Mouse (Mus musculus) MEL (cell line): ENCODE measurements around the gene Rcc1l. TPM values are rescaled to one million over a fixed set of nuclear protein-coding genes. Genes with fewer than 3 reads are reported as not detected.
A peak's percentile ranks its signal among the peaks of the same experiment; 100 is the strongest.

ENCODE experiments used
- DNase-seq: peaks from one replicate; pipeline ENCODE4 v3.0.0; 2011; ENCODE audit warnings: low read depth, low spot score
- H3K27ac ChIP-seq: 2 replicates; pipeline ENCODE4 v1.5.1; 2012; ENCODE audit warnings: low read depth, mild to moderate bottlenecking, control low read depth, low read length, moderate library complexity; ENCODE audit not compliant: control insufficient read depth
- H3K27me3 ChIP-seq, 2 experiments: fragments of 150-350 bp in 1 of 2; sonication (generic) in 1 of 2; 2 replicates each; pipeline ENCODE4 v1.6.1; 2012; ENCODE audit warnings: low read length in 2 of 2, mild to moderate bottlenecking in 2 of 2, improper control_type of control experiment in 1 of 2, moderate library complexity in 1 of 2; ENCODE audit not compliant: insufficient read depth in 2 of 2, control insufficient read depth in 1 of 2
- H3K36me3 ChIP-seq, 2 experiments: 2 replicates each; pipeline ENCODE4 v1.6.1; 2012 to 2014; ENCODE audit warnings: low read length in 2 of 2, improper control_type of control experiment in 1 of 2, inconsistent platforms in 1 of 2, mild to moderate bottlenecking in 1 of 2; ENCODE audit not compliant: insufficient read depth in 2 of 2, control insufficient read depth in 1 of 2
- H3K4me1 ChIP-seq, 2 experiments: fragments of 150-350 bp in 1 of 2; sonication (generic) in 1 of 2; 2 replicates each; pipeline ENCODE4 v1.6.1; 2012; ENCODE audit warnings: low read length in 2 of 2, improper control_type of control experiment in 1 of 2, mild to moderate bottlenecking in 1 of 2; ENCODE audit not compliant: insufficient read depth in 2 of 2, control insufficient read depth in 1 of 2
- H3K4me3 ChIP-seq, 2 experiments: fragments of 150-350 bp in 1 of 2; sonication (generic) in 1 of 2; 2 replicates each; pipeline ENCODE4 v1.5.1; 2012; ENCODE audit warnings: low read depth in 2 of 2, low read length in 2 of 2, mild to moderate bottlenecking in 2 of 2, moderate library complexity in 2 of 2, control low read depth in 1 of 2, improper control_type of control experiment in 1 of 2; ENCODE audit not compliant: control insufficient read depth in 1 of 2, insufficient read depth in 1 of 2
- H3K79me2 ChIP-seq: 2 replicates; pipeline ENCODE4 v1.6.1; 2012; ENCODE audit warnings: mild to moderate bottlenecking, low read length, moderate library complexity; ENCODE audit not compliant: control insufficient read depth, poor library complexity, insufficient read depth
- H3K9ac ChIP-seq: 2 replicates; pipeline ENCODE4 v1.6.1; 2012; ENCODE audit warnings: low read depth, mild to moderate bottlenecking, control low read depth, low read length, moderate library complexity; ENCODE audit not compliant: control insufficient read depth, poor library complexity, severe bottlenecking
- H3K9me3 ChIP-seq: fragments of 150-350 bp; sonication (generic); replicated peaks from 2 replicates; pipeline ENCODE4 v1.6.1; 2012; ENCODE audit warnings: mild to moderate bottlenecking, low read length, improper control_type of control experiment, moderate library complexity; ENCODE audit not compliant: insufficient read depth
- ELF1 ChIP-seq: IDR thresholded peaks from 2 replicates; pipeline ENCODE4 v1.6.1; 2014; ENCODE audit warnings: low read depth, mild to moderate bottlenecking, inconsistent platforms, low read length, improper control_type of control experiment, moderate library complexity
- HCFC1 ChIP-seq: IDR thresholded peaks from 2 replicates; pipeline ENCODE4 v1.6.1; 2012; ENCODE audit warnings: low read depth, mild to moderate bottlenecking, inconsistent platforms, low read length, improper control_type of control experiment, moderate library complexity
- KAT2A ChIP-seq: conservative IDR thresholded peaks from 2 replicates; pipeline ENCODE4 v1.6.1; 2012; ENCODE audit warnings: low read depth, low read length, improper control_type of control experiment, inconsistent platforms
- MAFK ChIP-seq: IDR thresholded peaks from 2 replicates; pipeline ENCODE4 v1.6.1; 2011; ENCODE audit warnings: low read depth, mild to moderate bottlenecking, low read length, improper control_type of control experiment, borderline replicate concordance
- MAX ChIP-seq: IDR thresholded peaks from 2 replicates; pipeline ENCODE4 v1.6.1; 2011; ENCODE audit warnings: low read length, improper control_type of control experiment
- MAZ ChIP-seq: IDR thresholded peaks from 2 replicates; pipeline ENCODE4 v1.6.1; 2012; ENCODE audit warnings: low read depth, mild to moderate bottlenecking, inconsistent platforms, low read length, improper control_type of control experiment
- MEF2A ChIP-seq: IDR thresholded peaks from 2 replicates; pipeline ENCODE4 v1.6.1; 2014; ENCODE audit warnings: low read depth, mild to moderate bottlenecking, inconsistent platforms, low read length, improper control_type of control experiment; ENCODE audit not compliant: poor library complexity, insufficient replicate concordance, severe bottlenecking; ENCODE audit errors: extremely low read depth
- MXI1 ChIP-seq: IDR thresholded peaks from 2 replicates; pipeline ENCODE4 v1.6.1; 2011; ENCODE audit warnings: mild to moderate bottlenecking, low read depth, low read length, improper control_type of control experiment
- POLR2A ChIP-seq, 2 experiments: IDR thresholded peaks; 2 replicates each; pipeline ENCODE4 v1.6.1; 2011 to 2012; ENCODE audit warnings: low read length in 2 of 2, mild to moderate bottlenecking in 2 of 2, control low read depth in 1 of 2, improper control_type of control experiment in 1 of 2, low read depth in 1 of 2, moderate library complexity in 1 of 2; ENCODE audit not compliant: control insufficient read depth in 1 of 2, insufficient read depth in 1 of 2, poor library complexity in 1 of 2
- POLR2AphosphoS5 ChIP-seq: IDR thresholded peaks from 2 replicates; pipeline ENCODE4 v1.6.1; 2012; ENCODE audit warnings: low read depth, borderline replicate concordance, mild to moderate bottlenecking, inconsistent platforms, low read length, moderate library complexity, mixed read lengths
- SMC3 ChIP-seq: IDR thresholded peaks from 2 replicates; pipeline ENCODE4 v1.6.1; 2011; ENCODE audit warnings: low read depth, low read length, improper control_type of control experiment
- UBTF ChIP-seq: IDR thresholded peaks from 2 replicates; pipeline ENCODE4 v1.6.1; 2012; ENCODE audit warnings: low read depth, mild to moderate bottlenecking, inconsistent platforms, low read length, improper control_type of control experiment, moderate library complexity, borderline replicate concordance; ENCODE audit not compliant: insufficient read depth
- USF2 ChIP-seq, 2 experiments: IDR thresholded peaks; 2 replicates each; pipeline ENCODE4 v1.6.1; 2011 to 2012; ENCODE audit warnings: improper control_type of control experiment in 2 of 2, low read length in 2 of 2, borderline replicate concordance in 1 of 2, inconsistent platforms in 1 of 2, low read depth in 1 of 2, mild to moderate bottlenecking in 1 of 2; ENCODE audit not compliant: insufficient read depth in 1 of 2
- ZNF384 ChIP-seq: IDR thresholded peaks from 2 replicates; pipeline ENCODE4 v1.6.1; 2012; ENCODE audit warnings: low read depth, mild to moderate bottlenecking, inconsistent platforms, low read length, improper control_type of control experiment
- polyA plus RNA-seq, 2 experiments: library from polyadenylated mRNA; stranded (reverse) in 1 of 2; unstranded in 1 of 2; fragments of >175 nt in 1 of 2; fragments of >200 nt in 1 of 2; gene quantifications; 2 replicates each; pipeline versions ENCODE4 v1.2.1 to v1.2.4; 2012; ENCODE audit warnings: low replicate concordance in 2 of 2, low read depth in 1 of 2; ENCODE audit not compliant: insufficient read length in 2 of 2, insufficient read depth in 1 of 2, missing spikeins in 1 of 2
- total RNA-seq: library from RNA; depleted of rRNA; stranded (reverse); fragments of 300-350 nt; gene quantifications from 2 replicates; pipeline ENCODE4 v1.2.3, GENCODE M21; 2012

Gene Rcc1l
- total and polyA plus RNA-seq, 3 experiments: 51.7 to 59.1 TPM; not detected in 1

DNA sequence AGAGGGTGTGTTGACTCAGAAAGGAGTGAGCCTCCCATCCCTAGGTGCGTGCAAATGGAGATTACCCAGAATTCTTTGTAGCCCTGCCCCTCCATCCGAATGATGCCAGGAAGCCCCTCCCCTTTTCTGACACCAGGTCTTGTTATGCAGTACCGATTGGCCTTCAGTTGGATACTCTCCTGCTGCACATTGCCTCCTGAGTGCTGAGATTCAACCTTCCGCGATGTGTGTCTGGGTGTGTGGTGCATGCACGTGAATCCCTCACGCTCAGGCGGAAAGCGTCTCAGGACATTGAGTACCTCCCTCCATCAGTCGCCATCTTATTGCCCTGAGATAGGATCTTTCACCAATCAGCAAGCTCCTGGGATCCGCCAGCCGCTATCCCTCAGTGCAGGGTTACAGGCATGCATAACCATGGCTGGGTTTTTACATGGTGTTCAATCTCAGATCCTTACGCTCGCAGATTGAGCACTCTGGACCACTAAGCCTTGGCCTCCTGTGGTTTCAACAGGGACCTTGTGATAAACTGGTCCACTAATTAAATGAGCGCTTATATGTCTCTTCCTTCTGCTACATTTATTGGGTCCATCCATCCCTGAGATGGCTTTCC lies 57.7 kb downstream of the Rcc1l start:
- Histone ChIP-seq H3K27me3 (no peaks in the 10 kb centered on the region), H3K4me3 (no peak overlapping the region), H3K27ac (no peak overlapping the region), H3K79me2 (no peaks in the 10 kb centered on the region), H3K36me3 (no peaks in the 10 kb centered on the region), H3K4me1 (no peaks in the 10 kb centered on the region), H3K9me3 (no peaks in the 10 kb centered on the region), H3K9ac (no peak overlapping the region)
- TF ChIP-seq HCFC1 (no peak), MEF2A (no peak), SMC3 (no peak), MAX (no peak), KAT2A (no peak), POLR2AphosphoS5 (no peak), USF2 (IDR thresholded peaks at IDR 0.05; ENCODE audit: borderline replicate concordance in 1 of 2, insufficient read depth in 1 of 2, low read depth in 1 of 2, low read length in 2 of 2) (no peak), ELF1 (no peak), POLR2A (IDR thresholded peaks at IDR 0.05; ENCODE audit: control insufficient read depth in 1 of 2, insufficient read depth in 1 of 2, low read depth in 1 of 2, low read length in 2 of 2, poor library complexity in 1 of 2) (no peak), MXI1 (no peak)
- DNase-seq: no peak

DNA sequence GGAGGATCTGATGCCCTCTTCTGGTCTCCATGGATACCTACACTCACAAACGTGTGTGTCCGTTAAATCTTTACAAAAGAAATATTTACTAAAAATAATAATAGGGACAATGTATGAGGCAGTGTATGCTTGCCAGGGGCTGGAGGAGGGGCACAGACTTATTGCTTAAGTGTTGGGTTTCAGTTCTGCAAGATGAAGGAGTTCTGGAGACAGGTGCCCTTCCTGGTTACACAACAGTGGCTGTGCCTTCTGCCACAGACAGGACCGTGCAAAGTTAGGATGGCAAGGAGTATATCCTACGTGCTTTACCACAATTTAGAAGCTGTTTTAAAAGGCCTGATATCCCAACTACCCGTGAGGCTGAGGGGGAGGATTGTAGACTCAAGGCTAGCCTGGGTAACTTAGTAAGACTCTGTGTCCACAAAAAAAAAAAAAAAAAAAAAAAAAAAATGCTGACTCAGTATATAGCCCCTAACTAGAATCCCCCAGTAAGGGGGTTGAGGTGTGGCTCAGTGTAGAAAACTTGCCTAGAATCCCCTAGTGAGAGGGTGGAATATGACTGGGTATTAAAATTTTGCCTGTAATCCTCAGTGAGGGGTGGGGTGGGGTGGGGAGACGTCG lies 60.8 kb downstream of the Rcc1l start:
- H3K4me1 ChIP-seq: no peaks in the 10 kb centered on the region
- no peak overlapping the region for H3K27ac ChIP-seq
- H3K9ac ChIP-seq: no peak overlapping the region
- no peaks in the 10 kb centered on the region for H3K9me3 ChIP-seq
- no peaks in the 10 kb centered on the region for H3K36me3 ChIP-seq
- no peaks in the 10 kb centered on the region for H3K79me2 ChIP-seq
- no peak overlapping the region for H3K4me3 ChIP-seq
- no peaks in the 10 kb centered on the region for H3K27me3 ChIP-seq
- TF ChIP-seq MAFK (peak; percentile 25; the same call in 1 of the 2 replicates), ZNF384 (no peak), UBTF (no peak), MAZ (no peak)
- no peak for DNase-seq
